In genomic region chr1:163383442-163384027, GRCm38 (mm10) we compare ENCODE assay signal across 14 mouse cellular contexts. TPM values are rescaled to one million over a fixed set of nuclear protein-coding genes. Genes with fewer than 3 reads are reported as not detected.
DNase-seq lines count a peak whose midpoint lies in the region; ATAC-seq lines count a peak whose summit lies in the region.
"Had no signal": no experiment of that assay in that cellular context is flagged by ENCODE, and none has a peak within 500 bp of the region (broad histone marks: within the 10 kb centered on the region; RNA-seq: fewer than 3 reads in every experiment).

No protein-coding gene starts in this region.

- no peak overlapping the region for H3K27ac ChIP-seq in intestine, embryonic 16.5 days (ENCODE audit: low read length)
- no peak overlapping the region for H3K27ac ChIP-seq in intestine, embryonic 15.5 days
- no peak overlapping the region for H3K27ac ChIP-seq in heart, embryonic 12.5 days (ENCODE audit: poor library complexity, severe bottlenecking)
- H3K27ac ChIP-seq: hindbrain, embryonic 13.5 days; neural tube, embryonic 13.5 days had no signal

- H3K4me3 ChIP-seq in intestine, embryonic 16.5 days (ENCODE audit: low read length): no peak overlapping the region
- no peak overlapping the region for H3K4me3 ChIP-seq in intestine, embryonic 15.5 days (replicated peaks)
- peak overlapping the region; percentile 50 for H3K4me3 ChIP-seq in megakaryocyte, embryonic 14.5 days (replicated peaks)
- no peak overlapping the region for H3K4me3 ChIP-seq in heart, embryonic 12.5 days
- H3K4me3 ChIP-seq: hindbrain, embryonic 13.5 days; neural tube, embryonic 13.5 days had no signal

- H3K27me3 ChIP-seq in intestine, embryonic 16.5 days (replicated peaks; ENCODE audit: control insufficient read depth, insufficient read depth, low read length): no peaks in the 10 kb centered on the region
- H3K27me3 ChIP-seq in intestine, embryonic 15.5 days (replicated peaks): no peaks in the 10 kb centered on the region
- no peaks in the 10 kb centered on the region for H3K27me3 ChIP-seq in megakaryocyte, embryonic 14.5 days (replicated peaks)
- no peaks in the 10 kb centered on the region for H3K27me3 ChIP-seq in heart, embryonic 12.5 days (replicated peaks)
- H3K27me3 ChIP-seq: hindbrain, embryonic 13.5 days; neural tube, embryonic 13.5 days had no signal

- no peaks in the 10 kb centered on the region for H3K36me3 ChIP-seq in intestine, embryonic 16.5 days (ENCODE audit: control insufficient read depth, insufficient read depth, low read length)
- peaks cover 5% of the 10 kb centered on the region; the same call in 1 of the 2 replicates for H3K36me3 ChIP-seq in intestine, embryonic 15.5 days
- peaks cover 40% of the 10 kb centered on the region for H3K36me3 ChIP-seq in megakaryocyte, embryonic 14.5 days (replicated peaks; ENCODE audit: low read length)
- peaks cover 27% of the 10 kb centered on the region for H3K36me3 ChIP-seq in heart, embryonic 12.5 days

- DNase-seq in MEL-GATA-1-ER (ENCODE audit: extremely low read depth, low read depth): peak; percentile 74
- DNase-seq in gastrocnemius, adult 8-10 months (ENCODE audit: low spot score in 2 of 2): no peak
- DNase-seq: gastrocnemius, postnatal 10 days; layer of hippocampus, postnatal 36 days; lung, postnatal 10 days; right cerebral cortex, postnatal 14 days had no signal

- H3K4me2 ChIP-seq in intestine, embryonic 16.5 days (ENCODE audit: low read depth, low read length): no peak overlapping the region
- no peak overlapping the region for H3K4me2 ChIP-seq in intestine, embryonic 15.5 days (replicated peaks)
- H3K4me2 ChIP-seq in heart, embryonic 12.5 days: no peak overlapping the region
- H3K4me2 ChIP-seq: hindbrain, embryonic 13.5 days; neural tube, embryonic 13.5 days had no signal

- H3K9me3 ChIP-seq in intestine, embryonic 16.5 days (ENCODE audit: control insufficient read depth, low read length): no peaks in the 10 kb centered on the region
- no peaks in the 10 kb centered on the region for H3K9me3 ChIP-seq in intestine, embryonic 15.5 days
- H3K9me3 ChIP-seq in megakaryocyte, embryonic 14.5 days: no peaks in the 10 kb centered on the region
- H3K9me3 ChIP-seq in heart, embryonic 12.5 days (replicated peaks): no peaks in the 10 kb centered on the region
- H3K9me3 ChIP-seq: hindbrain, embryonic 13.5 days; neural tube, embryonic 13.5 days had no signal

- WGBS in intestine, embryonic 16.5 days: 71% methylated on average over 5 of the region's 5 CpGs
- 67% methylated on average over 5 of the region's 5 CpGs for WGBS in intestine, embryonic 15.5 days
- 60% methylated on average over 5 of the region's 5 CpGs for whole genome bisulfite sequencing in heart, embryonic 12.5 days

- peak; percentile 63 for ATAC-seq in intestine, embryonic 16.5 days
- ATAC-seq in intestine, embryonic 15.5 days: no peak; the same call in 1 of the 2 replicates
- peak; percentile 70 for ATAC-seq in granulocyte monocyte progenitor cell, adult 5-6 weeks (replicated peaks; ENCODE audit: poor library complexity, severe bottlenecking)
- ATAC-seq in cerebellum, adult (ENCODE audit: insufficient number of reproducible peaks, low FRiP score, low TSS enrichment): no peak
- ATAC-seq in heart, embryonic 12.5 days (ENCODE audit: insufficient number of reproducible peaks, low FRiP score): no peak

- no peaks in the 10 kb centered on the region for H3K4me1 ChIP-seq in intestine, embryonic 16.5 days (ENCODE audit: control insufficient read depth, insufficient read depth, low read length)
- H3K4me1 ChIP-seq in intestine, embryonic 15.5 days (replicated peaks): no peaks in the 10 kb centered on the region
- H3K4me1 ChIP-seq in megakaryocyte, embryonic 14.5 days: peaks cover 23% of the 10 kb centered on the region
- H3K4me1 ChIP-seq in heart, embryonic 12.5 days (replicated peaks): 0 out of 2 replicates have a peak, but pooled peaks cover 4% of the 10 kb centered on the region
- H3K4me1 ChIP-seq: hindbrain, embryonic 13.5 days; neural tube, embryonic 13.5 days had no signal

- no peak overlapping the region for H3K9ac ChIP-seq in intestine, embryonic 16.5 days (ENCODE audit: low read depth, low read length)
- H3K9ac ChIP-seq in intestine, embryonic 15.5 days: no peak overlapping the region
- no peak overlapping the region for H3K9ac ChIP-seq in heart, embryonic 12.5 days
- H3K9ac ChIP-seq: hindbrain, embryonic 13.5 days; neural tube, embryonic 13.5 days had no signal

RNA-seq across cellular contexts. Expression of gene Gorab, which starts 19.9 kb away (rescaled TPM):
- polyA plus RNA-seq in intestine, embryonic 16.5 days (2015; fragmentation: Nextera tagmentation; extraction: Ambion mirVana): 15.9 and 16.6 TPM in 2 replicates
- 15.1 and 17.7 TPM in 2 replicates for polyA plus RNA-seq in intestine, embryonic 15.5 days (2015; fragmentation: Nextera tagmentation; extraction: Ambion mirVana)
- 6.7 and 11.3 TPM in 2 replicates for total RNA-seq in granulocyte monocyte progenitor cell, adult 5-6 weeks (2014; fragmentation: Nextera tagmentation)
- 7.9 and 8.7 TPM in 2 replicates for total RNA-seq in granulocyte monocyte progenitor cell, adult 5-6 weeks (2017)
- 0.26 TPM in 1 of 2 replicates, not detected in the other for polyA plus RNA-seq in megakaryocyte, embryonic 14.5 days (2012; ENCODE audit: insufficient read depth, low replicate concordance)
- 1 to 10 TPM; 2.0 to 2.4 (median 2.3) TPM for total RNA-seq in gastrocnemius, adult 8-10 months (2022)
- polyA plus RNA-seq in heart, embryonic 12.5 days (2016; fragmentation: Nextera tagmentation; extraction: Ambion mirVana): 11.8 TPM in 2 replicates

Comparison
In these comparisons a context has a peak if more than half of its experiments do, and no peak if none do; other contexts are left out.
1. ATAC-seq: peak in intestine, embryonic 16.5 days (single experiment) and granulocyte monocyte progenitor cell, adult 5-6 weeks (single experiment); none in intestine, embryonic 15.5 days (single experiment), cerebellum, adult (single experiment) and heart, embryonic 12.5 days (single experiment).
2. RNA of gene Gorab, which starts 19.9 kb away (polyA plus RNA-seq): 15.1 to 17.7 TPM in intestine, embryonic 15.5 days, 15.9 to 16.6 TPM in intestine, embryonic 16.5 days and 11.8 TPM in heart, embryonic 12.5 days; 0.26 TPM in megakaryocyte, embryonic 14.5 days; every median in the first group is over 10 times any median in the second.